Mouse (Mus musculus) CH12.LX (cell line): ENCODE data around the gene Adgrl1.

Experiments
- CTCF ChIP-seq, 2 experiments: IDR thresholded peaks in 1 of 2; conservative IDR thresholded peaks in 1 of 2; 2 replicates each; pipeline ENCODE4 v1.5.1; 2011 to 2012; ENCODE audit warnings: low read depth in 2 of 2, low read length in 2 of 2, improper control_type of control experiment in 1 of 2, inconsistent platforms in 1 of 2, mild to moderate bottlenecking in 1 of 2, moderate library complexity in 1 of 2
- EP300 ChIP-seq: IDR thresholded peaks from 2 replicates; pipeline ENCODE4 v1.6.1; 2011; ENCODE audit warnings: low read length, improper control_type of control experiment
- PAX5 ChIP-seq: IDR thresholded peaks from 2 replicates; pipeline ENCODE4 v1.6.1; 2012; ENCODE audit warnings: low read length, inconsistent platforms, mixed read lengths
- POLR2A ChIP-seq: IDR thresholded peaks from 2 replicates; pipeline ENCODE4 v1.6.1; 2011; ENCODE audit warnings: low read depth, mild to moderate bottlenecking, improper control_type of control experiment, low read length
- RCOR1 ChIP-seq: conservative IDR thresholded peaks from 2 replicates; pipeline ENCODE4 v1.6.1; 2012; ENCODE audit warnings: low read depth, mild to moderate bottlenecking, inconsistent platforms, low read length, improper control_type of control experiment

- TF ChIP-seq CTCF (conservative IDR thresholded peaks at IDR 0.05 in 1 of 2, IDR thresholded peaks at IDR 0.05 in 1 of 2; ENCODE audit: low read depth in 2 of 2, low read length in 2 of 2) (peak in 1 of 2 experiments; percentile 38; a peak in 2 of 4 replicates), RCOR1 (no peak), EP300 (no peak), POLR2A (no peak), PAX5 (no peak)
Observed at GRCm38 (mm10) chr8:83897211-83897610, 2.7 kb upstream of the Adgrl1 start.
